Mouse (Mus musculus): Measurements from ENCODE around the gene Phtf1. TPM values are rescaled to one million over a fixed set of nuclear protein-coding genes. Genes with fewer than 3 reads are reported as not detected.

Gene Phtf1
- polyA plus RNA-seq, 1 experiment from 2014 or later: 11.2 TPM

GRCm38 (mm10) chr3:104026938-104027337 is 59.0 kb downstream of the Phtf1 start:
- no peak overlapping the region for H3K4me2 ChIP-seq (replicated peaks; ENCODE audit: low read depth)
- H3K4me1 ChIP-seq (replicated peaks; ENCODE audit: control insufficient read depth, insufficient read depth): no peaks in the 10 kb centered on the region
- H3K27me3 ChIP-seq (ENCODE audit: control insufficient read depth, insufficient read depth, low read length): no peaks in the 10 kb centered on the region
- no peak overlapping the region for H3K27ac ChIP-seq (replicated peaks)
- no peak for TF ChIP-seq EP300 (optimal IDR thresholded peaks at IDR 0.05)
- TF ChIP-seq CTCF (IDR thresholded peaks at IDR 0.05; ENCODE audit: low read depth): no peak
- H3K9ac ChIP-seq (ENCODE audit: low read length): no peak overlapping the region
- 48% methylated on average over 3 of the region's 3 CpGs for WGBS
- no peaks in the 10 kb centered on the region for H3K9me3 ChIP-seq (ENCODE audit: control insufficient read depth, low read length)
- no peak for ATAC-seq (ENCODE audit: low FRiP score, low TSS enrichment)
- DNase-seq (ENCODE audit: low spot score): no peak
- H3K36me3 ChIP-seq (ENCODE audit: control insufficient read depth, insufficient read depth, low read length): no peaks in the 10 kb centered on the region
- H3K4me3 ChIP-seq (ENCODE audit: low read depth, low read length): no peak overlapping the region

GRCm38 (mm10) chr3:104032086-104032485 is 64.2 kb downstream of the Phtf1 start:
- no peak overlapping the region for H3K4me2 ChIP-seq (replicated peaks; ENCODE audit: low read depth)
- WGBS: 84% methylated on average over 1 of the region's 1 CpGs
- H3K27me3 ChIP-seq (ENCODE audit: control insufficient read depth, insufficient read depth, low read length): no peaks in the 10 kb centered on the region
- H3K4me1 ChIP-seq (replicated peaks; ENCODE audit: control insufficient read depth, insufficient read depth): no peaks in the 10 kb centered on the region
- no peak for DNase-seq (ENCODE audit: low spot score)
- H3K36me3 ChIP-seq (ENCODE audit: control insufficient read depth, insufficient read depth, low read length): peaks cover 2% of the 10 kb centered on the region; the same call in 1 of the 2 replicates
- no peak overlapping the region for H3K4me3 ChIP-seq (ENCODE audit: low read depth, low read length)
- ATAC-seq (ENCODE audit: low FRiP score, low TSS enrichment): no peak
- H3K9me3 ChIP-seq (ENCODE audit: control insufficient read depth, low read length): no peaks in the 10 kb centered on the region
- TF ChIP-seq CTCF (IDR thresholded peaks at IDR 0.05; ENCODE audit: low read depth) (no peak), EP300 (optimal IDR thresholded peaks at IDR 0.05) (no peak)
- H3K9ac ChIP-seq (ENCODE audit: low read length): no peak overlapping the region
- no peak overlapping the region for H3K27ac ChIP-seq (replicated peaks)

- TF ChIP-seq CTCF (IDR thresholded peaks at IDR 0.05; ENCODE audit: low read depth): no peak
- no peak for TF ChIP-seq EP300 (optimal IDR thresholded peaks at IDR 0.05)
- no peak overlapping the region for H3K4me3 ChIP-seq (ENCODE audit: low read depth, low read length)
- H3K36me3 ChIP-seq (ENCODE audit: control insufficient read depth, insufficient read depth, low read length): peaks cover 2% of the 10 kb centered on the region; the same call in 1 of the 2 replicates
- no peaks in the 10 kb centered on the region for H3K27me3 ChIP-seq (ENCODE audit: control insufficient read depth, insufficient read depth, low read length)
- ATAC-seq (ENCODE audit: low FRiP score, low TSS enrichment) (no peak), DNase-seq (ENCODE audit: low spot score) (no peak)
- no peaks in the 10 kb centered on the region for H3K9me3 ChIP-seq (ENCODE audit: control insufficient read depth, low read length)
- 94% methylated on average over 1 of the region's 1 CpGs for WGBS
- no peak overlapping the region for H3K27ac ChIP-seq (replicated peaks)
- no peak overlapping the region for H3K4me2 ChIP-seq (replicated peaks; ENCODE audit: low read depth)
- H3K9ac ChIP-seq (ENCODE audit: low read length): no peak overlapping the region
- no peaks in the 10 kb centered on the region for H3K4me1 ChIP-seq (replicated peaks; ENCODE audit: control insufficient read depth, insufficient read depth)
These were observed 64.8 kb downstream of the Phtf1 start for GRCm38 (mm10) chr3:104032747-104033146.

- Histone ChIP-seq H3K27me3 (ENCODE audit: control insufficient read depth, insufficient read depth, low read length) (no peaks in the 10 kb centered on the region), H3K36me3 (ENCODE audit: control insufficient read depth, insufficient read depth, low read length) (no peaks in the 10 kb centered on the region), H3K4me2 (replicated peaks; ENCODE audit: low read depth) (no peak overlapping the region), H3K4me3 (ENCODE audit: low read depth, low read length) (no peak overlapping the region), H3K9ac (ENCODE audit: low read length) (no peak overlapping the region), H3K27ac (replicated peaks) (no peak overlapping the region), H3K4me1 (replicated peaks; ENCODE audit: control insufficient read depth, insufficient read depth) (no peaks in the 10 kb centered on the region), H3K9me3 (ENCODE audit: control insufficient read depth, low read length) (no peaks in the 10 kb centered on the region)
- DNase-seq (ENCODE audit: low spot score) (no peak), ATAC-seq (ENCODE audit: low FRiP score, low TSS enrichment) (no peak)
- 81% methylated on average over 6 of the region's 6 CpGs for WGBS
- TF ChIP-seq EP300 (optimal IDR thresholded peaks at IDR 0.05): no peak
- no peak for TF ChIP-seq CTCF (IDR thresholded peaks at IDR 0.05; ENCODE audit: low read depth)
These were observed 91.2 kb downstream of the Phtf1 start for GRCm38 (mm10) chr3:104059001-104059622.

- no peaks in the 10 kb centered on the region for H3K4me1 ChIP-seq (replicated peaks; ENCODE audit: control insufficient read depth, insufficient read depth)
- no peak overlapping the region for H3K4me2 ChIP-seq (replicated peaks; ENCODE audit: low read depth)
- no peak for TF ChIP-seq EP300 (optimal IDR thresholded peaks at IDR 0.05)
- no peak for TF ChIP-seq CTCF (IDR thresholded peaks at IDR 0.05; ENCODE audit: low read depth)
- DNase-seq (ENCODE audit: low spot score) (no peak), ATAC-seq (ENCODE audit: low FRiP score, low TSS enrichment) (no peak)
- H3K27me3 ChIP-seq (ENCODE audit: control insufficient read depth, insufficient read depth, low read length): no peaks in the 10 kb centered on the region
- no peak overlapping the region for H3K4me3 ChIP-seq (ENCODE audit: low read depth, low read length)
- H3K9me3 ChIP-seq (ENCODE audit: control insufficient read depth, low read length): no peaks in the 10 kb centered on the region
- H3K9ac ChIP-seq (ENCODE audit: low read length): no peak overlapping the region
- H3K36me3 ChIP-seq (ENCODE audit: control insufficient read depth, insufficient read depth, low read length): no peaks in the 10 kb centered on the region
- no peak overlapping the region for H3K27ac ChIP-seq (replicated peaks)
These were observed 101.5 kb downstream of the Phtf1 start for GRCm38 (mm10) chr3:104069395-104069794.

Other genes starting within 250 kb of the Phtf1 start
- 18.0 and 19.5 TPM in 2 replicates for gene Olfml3, start 230.1 kb upstream of the Phtf1 start, polyA plus RNA-seq (2015; fragmentation: Nextera tagmentation; extraction: Ambion mirVana)
- not detected in 2 replicates for gene Gm10964, start 228.7 kb upstream of the Phtf1 start, polyA plus RNA-seq (2015; fragmentation: Nextera tagmentation; extraction: Ambion mirVana)
- 6.7 and 7.5 TPM in 2 replicates for gene Hipk1, start 176.5 kb upstream of the Phtf1 start, polyA plus RNA-seq (2015; fragmentation: Nextera tagmentation; extraction: Ambion mirVana)
- gene Dclre1b, start 158.7 kb upstream of the Phtf1 start, polyA plus RNA-seq (2015; fragmentation: Nextera tagmentation; extraction: Ambion mirVana): 15.3 and 16.3 TPM in 2 replicates
- 12.2 TPM in 2 replicates for gene Ap4b1, start 158.6 kb upstream of the Phtf1 start, polyA plus RNA-seq (2015; fragmentation: Nextera tagmentation; extraction: Ambion mirVana)
- 0.30 and 0.61 TPM in 2 replicates for gene Gm43064, start 158.5 kb upstream of the Phtf1 start, polyA plus RNA-seq (2015; fragmentation: Nextera tagmentation; extraction: Ambion mirVana)
- 4.4 and 5.2 TPM in 2 replicates for gene Bcl2l15, start 135.5 kb upstream of the Phtf1 start, polyA plus RNA-seq (2015; fragmentation: Nextera tagmentation; extraction: Ambion mirVana)
- gene Ptpn22, start 108.3 kb upstream of the Phtf1 start, polyA plus RNA-seq (2015; fragmentation: Nextera tagmentation; extraction: Ambion mirVana): 0.59 and 0.68 TPM in 2 replicates
- 6.4 and 7.2 TPM in 2 replicates for gene Rsbn1, start 54.0 kb upstream of the Phtf1 start, polyA plus RNA-seq (2015; fragmentation: Nextera tagmentation; extraction: Ambion mirVana)